Mouse (Mus musculus): ENCODE measurements around the gene Tbc1d22b. TPM values are rescaled to one million over a fixed set of nuclear protein-coding genes. Genes with fewer than 3 reads are reported as not detected.
A peak's percentile ranks its signal among the peaks of the same experiment; 100 is the strongest.
"Not testable (repeated sequence)": the region's sequence is repeated elsewhere in the genome, so short reads cannot be mapped to it uniquely, and the experiment has no call there.

Gene Tbc1d22b
- total RNA-seq (2021) = 10 to 100 TPM; 27.3 to 29.0 TPM
- long read RNA-seq, experiment 1, transcript Tbc1d22b-201 (13 exons, 3,595 nt) = major isoform, 14 of 23 reads
- long read RNA-seq, experiment 1, partial matches to known transcripts = 6 of 23 reads
- long read RNA-seq, experiment 1, other reads (novel, unspliced or antisense) = 3 of 23 reads
- long read RNA-seq, experiment 2, transcript Tbc1d22b-201 (13 exons, 3,595 nt) = major isoform, 6 of 16 reads
- long read RNA-seq, experiment 2, partial matches to known transcripts = 7 of 16 reads
- long read RNA-seq, experiment 2, other reads (novel, unspliced or antisense) = 3 of 16 reads

DNA sequence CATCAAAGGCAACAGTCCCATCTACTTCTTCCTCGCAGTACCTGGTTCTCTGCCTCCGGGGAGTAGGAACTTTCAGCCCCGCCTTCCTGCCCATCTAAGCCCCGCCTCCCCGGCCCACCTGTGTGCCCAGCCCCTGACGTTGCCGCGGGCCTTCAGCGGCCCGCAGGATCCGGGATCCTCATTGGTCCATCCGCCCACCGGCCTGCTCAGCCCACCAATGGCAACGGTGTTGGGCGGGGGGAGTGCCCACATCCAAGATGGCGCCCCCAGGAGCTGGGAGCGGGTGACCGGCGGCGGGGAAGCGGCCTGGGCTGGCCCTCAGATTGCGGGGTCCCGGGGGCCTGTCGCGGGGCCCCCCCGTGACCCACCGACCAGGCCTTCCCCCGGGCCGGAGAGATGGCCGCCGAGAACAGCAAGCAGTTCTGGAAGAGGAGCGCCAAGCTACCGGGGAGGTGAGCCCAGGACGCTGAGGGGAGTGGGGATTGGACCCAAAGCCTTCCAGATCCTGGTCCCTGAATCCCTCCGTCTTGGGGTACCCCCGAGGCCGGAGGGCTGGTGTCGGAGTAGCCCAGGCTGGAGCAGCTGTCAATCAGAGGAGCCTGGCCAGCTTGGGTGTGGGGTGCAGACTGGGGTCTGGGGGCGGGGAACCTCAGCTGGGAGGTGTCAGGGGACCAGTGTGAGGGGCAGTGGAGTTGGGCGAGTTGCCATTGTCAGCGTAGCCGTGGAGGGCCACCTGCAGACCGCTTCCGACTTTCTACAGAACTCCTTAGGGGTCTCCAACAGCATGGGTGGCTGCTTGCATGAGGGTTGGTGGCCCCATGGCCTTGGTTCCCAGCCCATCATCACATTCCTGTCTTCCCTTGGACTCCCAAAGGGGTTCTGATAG is at the start of gene Tbc1d22b, which contains the start of gene Gm17657:
Gene Tbc1d22b (plus strand): TSS at position 243 of the 886 bp plus-strand sequence.
Gene Gm17657 (minus strand): TSS at position 96 of the 886 bp plus-strand sequence.
- peak; percentile 84 to 89 for DNase-seq (ENCODE audit: low spot score in 2 of 2)

DNA sequence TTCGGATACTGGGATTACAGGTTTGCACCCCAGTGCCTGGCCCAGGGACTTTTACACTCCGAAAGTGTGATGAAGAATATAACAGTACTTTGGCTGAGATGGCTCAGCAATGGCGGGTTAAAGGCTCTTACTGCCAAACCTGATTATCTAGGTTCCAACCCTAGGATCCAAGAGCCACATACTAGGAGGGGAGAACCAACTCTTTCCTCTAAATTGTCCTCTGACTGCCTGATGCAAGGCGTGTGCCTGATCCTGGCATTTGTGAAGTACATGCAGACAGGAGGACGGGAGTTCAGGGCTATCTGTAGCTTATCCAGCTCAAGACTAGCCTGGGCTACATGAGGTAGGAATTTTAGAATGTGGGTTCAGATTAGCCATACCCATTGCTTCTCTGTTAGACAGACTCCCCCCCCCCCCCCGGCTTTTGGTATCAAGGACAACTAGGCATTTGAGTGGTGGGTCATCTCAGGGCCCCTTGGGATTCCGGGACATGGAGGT is 49.3 kb upstream of the Tbc1d22b start:
- DNase-seq (ENCODE audit: low spot score in 2 of 2) = no peak

DNA sequence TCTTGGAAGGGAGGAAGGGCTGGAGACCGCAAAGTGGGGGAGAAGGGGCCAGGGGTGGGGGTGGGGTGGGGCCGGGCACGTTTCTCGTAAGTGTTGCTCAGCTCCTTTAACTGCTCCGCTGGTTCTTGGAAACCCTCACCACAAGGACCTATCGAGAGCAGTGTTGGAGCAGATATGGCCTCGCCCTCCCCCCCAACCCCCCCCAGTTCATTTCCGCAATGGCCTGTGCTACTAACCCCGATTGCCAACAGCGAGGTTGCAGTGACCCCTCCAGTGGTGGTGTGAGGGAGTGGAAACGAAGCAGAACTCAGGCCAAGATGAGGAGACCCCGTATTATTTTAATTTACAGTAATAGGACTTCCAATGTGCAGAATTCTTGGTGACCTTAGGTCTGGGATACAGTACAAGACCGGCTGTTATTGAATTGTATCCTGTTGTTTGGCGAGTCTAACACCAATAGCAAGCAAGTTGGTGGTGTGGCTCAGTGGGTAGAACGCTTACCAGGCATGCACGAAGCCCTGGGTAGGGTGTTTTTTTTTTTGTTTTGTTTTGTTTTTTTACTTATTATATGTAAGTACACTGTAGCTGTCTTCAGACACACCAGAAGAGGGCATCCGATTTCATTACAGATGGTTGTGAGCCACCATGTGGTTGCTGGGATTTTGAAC is 48.6 kb upstream of the Tbc1d22b start:
- no peak for DNase-seq (ENCODE audit: low spot score in 2 of 2)

DNA sequence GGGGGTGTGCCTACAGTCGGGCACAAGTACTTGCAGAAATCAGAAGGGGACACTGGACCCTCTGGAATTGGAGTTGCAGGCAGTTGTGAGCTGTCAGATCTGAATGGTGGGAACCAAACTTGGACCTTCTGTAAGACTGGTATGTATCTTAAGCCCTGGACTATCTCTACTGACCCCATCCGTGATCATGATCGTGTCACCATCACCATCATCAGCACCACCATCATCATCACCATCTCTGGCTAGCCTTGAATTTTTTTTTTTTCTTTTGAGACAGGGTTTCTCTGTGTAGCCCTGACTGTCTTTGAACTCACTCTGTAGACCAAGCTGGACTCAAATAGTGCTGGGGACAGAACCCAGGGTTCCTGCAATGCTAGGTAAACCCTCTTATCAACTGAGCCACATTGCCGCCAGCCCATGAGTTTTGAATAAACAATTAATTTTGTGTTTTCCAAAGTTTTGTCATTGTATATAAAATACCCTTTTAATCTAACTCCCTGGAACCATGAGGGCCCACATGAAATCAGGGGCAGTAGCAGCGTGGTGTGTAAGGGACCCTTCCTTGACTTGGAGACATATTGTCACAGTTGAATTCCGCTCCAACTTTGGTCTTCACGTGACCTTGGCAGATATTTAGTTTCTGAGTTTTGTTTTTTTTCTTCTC is 47.4 kb upstream of the Tbc1d22b start:
- no peak for DNase-seq (ENCODE audit: low spot score in 2 of 2)

DNA sequence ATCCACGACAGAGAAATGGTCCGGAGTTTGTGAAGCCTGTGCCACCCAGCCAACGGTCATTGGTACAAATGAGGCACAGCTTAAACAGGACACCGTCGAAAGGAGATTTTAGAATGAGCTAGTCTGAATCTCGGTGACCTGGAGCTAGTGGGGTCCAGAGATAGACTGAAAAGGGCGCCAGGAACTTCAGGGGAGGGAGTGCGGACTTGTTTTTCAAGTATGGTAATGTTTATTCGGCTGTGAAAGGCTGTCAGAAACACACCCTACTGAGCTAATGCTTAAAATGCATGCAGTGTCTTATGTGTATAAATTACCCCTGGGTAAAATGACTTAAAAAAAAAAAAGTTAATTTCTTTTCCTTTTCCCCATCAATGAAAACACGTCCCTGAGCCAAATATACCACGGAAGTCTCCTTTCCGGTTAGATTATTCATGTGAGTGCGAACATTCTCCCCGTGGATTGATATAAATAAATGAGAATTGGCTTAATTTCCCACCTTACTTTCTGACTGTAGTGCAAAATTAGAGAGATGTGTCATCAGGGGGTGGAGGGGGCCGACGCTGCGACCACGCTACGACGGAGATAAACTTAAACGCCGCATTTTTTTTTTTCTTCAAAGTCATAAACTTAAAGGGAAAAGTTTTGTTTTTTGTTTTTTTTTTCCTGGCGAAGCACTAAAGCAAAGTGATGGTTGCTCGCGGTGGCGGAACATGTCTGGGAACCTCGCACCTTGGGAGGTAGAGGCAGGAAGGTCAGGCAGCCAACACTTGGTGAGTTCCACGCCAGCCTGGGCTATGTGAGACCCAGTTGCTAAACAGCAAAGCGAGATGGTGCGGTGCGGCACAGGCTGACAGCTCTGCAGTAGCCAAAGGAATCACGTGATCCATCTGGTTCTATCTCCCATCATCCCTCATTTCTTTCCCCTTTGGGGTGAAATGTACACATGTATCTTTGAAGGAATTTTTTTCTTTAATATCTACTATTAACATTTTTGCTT is 46.6 kb upstream of the Tbc1d22b start:
- DNase-seq (ENCODE audit: low spot score in 2 of 2) = no peak

DNA sequence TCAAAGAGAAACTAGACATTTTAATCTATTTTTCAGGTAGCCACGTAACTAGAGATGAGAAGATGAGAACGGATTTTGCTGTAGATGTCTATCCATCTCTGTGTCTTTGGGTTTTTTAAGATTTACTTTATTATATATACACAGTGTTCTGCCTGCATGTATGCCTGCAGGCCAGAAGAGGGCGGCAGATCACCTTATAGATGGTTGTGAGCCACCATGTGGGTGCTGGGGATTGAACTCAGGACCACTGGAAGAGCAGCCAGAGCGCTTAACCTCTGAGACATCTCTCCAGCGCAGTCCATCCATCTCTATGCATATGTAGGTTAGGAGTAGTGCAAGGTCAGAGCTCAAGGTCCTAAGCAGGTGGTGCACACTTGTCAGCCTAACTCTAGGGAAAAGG is 45.9 kb upstream of the Tbc1d22b start:
- DNase-seq (ENCODE audit: low spot score in 2 of 2) = no peak

DNA sequence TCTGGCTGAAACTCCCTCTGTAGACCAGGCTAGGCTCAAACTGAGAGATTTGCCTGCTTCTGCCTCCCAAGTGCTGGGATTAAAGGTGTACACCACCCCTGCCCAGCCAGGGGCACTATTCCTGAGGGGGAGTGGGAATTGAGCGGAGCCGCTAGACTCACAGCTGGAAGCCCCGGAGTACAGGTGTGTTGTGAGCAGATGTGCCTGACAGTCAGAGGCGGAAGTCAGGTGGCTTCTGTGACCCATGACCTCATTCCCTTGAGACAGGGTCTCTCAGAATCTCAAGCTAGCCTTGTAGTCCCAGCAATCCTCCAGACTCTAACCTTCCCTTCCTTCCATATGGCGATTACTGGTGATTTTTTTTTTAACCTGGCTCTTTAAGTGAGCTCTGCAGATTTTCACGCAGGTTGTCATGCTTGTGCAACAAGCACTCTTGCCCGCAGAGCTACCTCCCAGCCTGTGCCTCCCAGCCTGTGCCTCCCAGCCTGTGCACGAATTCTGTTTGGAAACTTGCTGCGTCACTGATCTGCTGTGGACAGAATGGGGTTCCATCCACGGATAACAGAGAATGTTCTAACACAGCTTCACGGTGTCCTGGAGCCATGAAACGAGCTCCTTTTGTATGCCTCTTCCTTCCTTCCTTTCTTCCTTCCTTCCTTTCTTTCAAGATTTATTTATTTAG is 40.5 kb upstream of the Tbc1d22b start:
- DNase-seq (ENCODE audit: low spot score in 2 of 2) = no peak

DNA sequence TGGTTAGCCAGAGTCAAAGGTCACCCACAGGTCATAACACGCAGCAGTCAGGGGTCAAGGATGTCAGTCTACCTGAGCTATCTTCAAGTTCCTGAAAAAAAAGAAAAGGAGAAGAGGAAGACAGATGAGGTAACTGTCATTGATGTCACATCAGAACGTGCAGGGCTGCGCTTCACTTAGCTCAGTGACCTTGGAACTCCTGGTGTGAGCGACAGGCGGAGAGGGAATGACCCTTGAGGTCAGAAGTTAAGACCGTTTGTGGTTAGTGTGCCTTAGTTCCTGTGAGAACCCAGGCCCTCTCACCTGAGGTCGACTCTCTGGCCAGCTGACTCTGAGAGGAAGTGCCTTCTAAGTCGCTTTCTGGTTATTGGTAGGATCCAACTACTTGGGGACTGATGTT is 38.9 kb upstream of the Tbc1d22b start:
- no peak for DNase-seq (ENCODE audit: low spot score in 2 of 2)

DNA sequence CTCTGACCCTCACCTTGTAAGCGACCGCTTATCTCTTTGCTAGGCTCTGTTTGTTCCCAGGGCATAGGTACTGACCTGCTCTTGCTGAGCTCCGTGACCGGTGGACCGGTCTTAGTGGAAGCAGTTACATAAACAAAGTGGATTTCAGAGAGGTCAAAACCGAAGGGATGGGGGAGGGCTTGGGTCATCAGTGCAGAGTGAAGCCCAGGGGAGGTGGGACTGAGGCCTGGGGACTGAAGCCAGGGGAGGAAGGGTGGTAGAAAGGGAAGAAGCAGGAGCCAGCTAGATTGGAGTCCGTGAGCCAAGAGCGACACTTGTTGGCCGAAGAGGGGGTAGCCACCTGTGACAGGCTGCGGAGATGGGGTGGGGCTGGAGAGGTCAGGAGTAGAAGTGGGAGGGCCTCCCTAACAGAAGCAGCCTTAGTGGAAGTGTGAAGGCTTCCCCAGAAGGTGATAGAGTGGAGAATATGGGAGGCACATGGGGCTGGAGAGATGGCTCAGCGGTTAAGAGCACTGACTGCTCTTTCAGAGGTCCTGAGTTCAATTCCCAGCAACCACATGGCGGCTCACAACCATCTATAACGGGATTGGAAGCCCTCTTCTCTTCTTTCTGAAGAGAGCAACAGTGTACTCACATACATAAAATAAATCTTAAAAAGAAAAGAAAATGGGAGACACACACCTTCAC is 36.4 kb upstream of the Tbc1d22b start:
- peak; percentile 35 to 62 for DNase-seq (ENCODE audit: low spot score in 2 of 2)

DNA sequence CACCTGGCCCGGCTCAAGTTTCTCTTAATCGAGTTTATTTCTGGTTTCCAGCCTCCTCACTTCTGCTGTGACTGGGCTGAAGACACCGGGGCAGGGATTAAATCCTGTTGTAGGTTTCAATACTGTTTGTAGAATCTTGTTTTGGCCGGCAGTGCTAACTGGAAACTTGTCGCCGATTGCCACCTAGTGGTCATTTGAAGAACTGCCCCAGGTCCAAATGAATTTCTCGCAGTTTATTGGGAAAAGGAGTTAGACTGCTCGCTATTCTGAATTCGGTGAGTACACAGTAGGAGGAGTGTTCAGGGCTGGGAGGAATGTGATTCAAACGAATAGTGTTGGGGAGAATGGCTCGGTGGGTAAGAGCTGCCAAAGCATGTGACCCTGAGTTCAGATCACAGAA is 35.1 kb upstream of the Tbc1d22b start:
- DNase-seq (ENCODE audit: low spot score in 2 of 2) = peak; percentile 45 to 47

DNA sequence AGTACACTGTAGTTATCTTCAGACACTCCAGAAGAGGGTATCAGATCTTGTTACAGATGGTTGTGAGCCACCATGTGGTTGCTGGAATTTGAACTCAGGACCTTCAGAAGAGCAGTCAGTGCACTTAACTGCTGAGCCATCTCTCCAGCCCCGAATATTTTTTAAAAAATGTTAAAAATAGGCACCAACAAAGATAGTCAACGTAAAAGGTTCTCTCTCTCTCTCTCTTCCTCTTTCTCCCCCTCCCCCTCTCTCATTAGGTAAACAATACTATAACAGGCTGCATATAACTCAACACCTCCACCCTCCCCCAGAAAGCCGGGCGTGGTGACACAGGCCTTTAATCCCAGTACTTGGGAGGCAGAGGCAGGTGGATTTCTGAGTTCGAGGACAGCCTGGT is 30.9 kb upstream of the Tbc1d22b start:
- not testable (repeated sequence) for DNase-seq (ENCODE audit: low spot score in 2 of 2)

DNA sequence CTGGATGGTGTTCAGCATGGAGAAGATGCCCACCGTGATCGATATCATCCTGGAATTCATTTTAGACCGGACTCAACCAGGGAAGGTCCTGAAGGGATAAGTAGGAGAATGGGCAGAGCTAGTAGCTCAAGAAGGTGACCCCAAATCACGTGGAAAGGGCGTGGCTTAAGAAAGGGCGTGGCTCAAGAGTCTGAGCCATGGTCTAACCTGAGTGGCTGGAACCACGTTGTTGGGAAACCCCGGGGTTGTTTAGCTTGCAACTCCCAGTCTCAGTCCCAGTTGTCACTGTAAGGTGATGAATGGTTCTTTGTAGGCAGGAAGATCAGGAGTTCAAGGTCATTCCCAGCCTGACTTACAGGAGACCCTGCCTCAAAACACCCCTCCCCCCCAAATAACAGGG is 29.9 kb upstream of the Tbc1d22b start:
- no peak for DNase-seq (ENCODE audit: low spot score in 2 of 2)

DNA sequence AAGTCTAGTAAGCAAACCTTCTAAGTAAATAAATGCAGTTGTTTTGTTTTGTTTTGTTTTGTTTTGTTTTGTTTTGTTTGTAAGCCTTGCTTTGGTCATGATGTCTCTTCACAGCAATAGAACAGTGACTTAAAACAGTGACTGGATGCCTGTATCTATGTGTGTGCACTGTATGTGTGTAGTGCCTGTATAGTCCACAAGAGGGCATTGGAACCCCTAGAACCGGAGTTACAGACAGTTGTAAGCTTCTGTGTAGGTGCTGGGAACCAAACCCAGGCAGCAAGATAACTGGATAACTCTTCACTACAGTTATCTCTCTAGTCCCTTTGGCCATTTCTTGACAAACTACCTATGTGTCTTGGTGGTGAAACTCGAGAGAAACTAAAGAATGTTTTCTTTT is 24.0 kb upstream of the Tbc1d22b start:
- DNase-seq (ENCODE audit: low spot score in 2 of 2) = no peak

DNA sequence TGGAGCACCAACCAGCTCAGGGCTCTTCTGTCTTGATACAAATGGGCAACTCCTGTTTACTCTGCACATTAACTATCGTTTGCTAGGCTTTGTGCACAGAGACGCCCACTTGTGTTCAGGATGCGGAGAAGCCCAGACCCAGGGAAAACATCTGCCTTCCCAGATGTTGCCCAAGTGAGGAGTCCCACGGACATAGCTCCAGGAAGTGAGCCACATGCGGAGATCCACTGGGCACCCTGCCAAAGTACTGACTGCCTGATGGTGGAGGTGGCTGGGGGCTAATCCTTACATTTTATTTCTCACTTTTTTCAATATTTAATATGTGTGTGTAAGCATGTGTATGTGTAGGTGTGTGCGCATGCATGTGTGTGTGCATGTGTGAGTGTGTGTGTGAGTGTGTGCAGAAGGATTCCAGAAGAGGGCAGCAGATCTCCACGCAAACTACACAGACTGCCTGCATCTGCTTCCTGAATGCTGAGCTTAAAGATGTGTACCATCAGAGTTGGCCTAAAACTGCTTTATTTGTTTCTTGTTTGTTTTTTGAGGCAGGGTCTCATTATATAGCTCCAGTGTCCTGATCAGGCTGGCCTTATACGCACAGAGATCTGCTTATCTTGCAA is 20.9 kb upstream of the Tbc1d22b start:
- DNase-seq (ENCODE audit: low spot score in 2 of 2) = no peak

DNA sequence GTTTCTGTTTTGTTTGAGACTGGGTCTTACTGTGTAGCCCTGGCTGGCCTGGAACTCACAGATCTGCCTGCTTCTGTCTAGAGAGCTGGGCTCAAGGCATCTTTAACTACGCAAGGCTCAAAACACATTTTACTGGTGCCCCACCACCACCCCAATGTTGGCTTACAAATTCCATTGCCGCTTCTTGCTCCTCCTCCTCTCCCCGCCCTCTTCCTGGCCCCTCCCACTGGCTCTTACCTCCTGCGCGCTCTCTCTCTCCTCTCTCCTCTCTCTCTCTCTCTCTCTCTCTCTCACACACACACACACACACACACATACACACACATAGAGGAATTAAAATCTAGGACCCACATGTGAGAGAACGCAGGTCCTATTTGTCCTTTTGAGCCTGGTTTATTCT is 19.1 kb upstream of the Tbc1d22b start:
- no peak for DNase-seq (ENCODE audit: low spot score in 2 of 2)

DNA sequence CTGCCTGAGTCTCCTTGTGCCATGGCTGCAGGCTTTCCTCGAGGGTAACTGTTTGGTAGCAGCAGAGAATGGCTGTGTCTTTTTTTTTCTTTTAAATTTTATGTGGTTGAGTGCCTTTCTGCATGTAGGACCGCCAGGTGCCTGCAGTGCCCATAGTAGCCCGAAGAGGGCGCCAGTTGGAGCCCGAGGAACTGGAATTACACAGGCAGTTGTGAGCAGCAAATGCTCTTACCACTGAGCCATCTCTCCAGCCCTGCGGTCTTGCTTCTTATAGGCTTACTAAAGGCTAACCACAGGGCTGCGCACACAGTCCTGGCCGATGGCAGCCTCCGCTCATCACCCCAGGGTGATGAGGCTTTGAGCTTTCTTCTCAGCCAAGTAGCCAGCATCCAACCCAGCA is 18.3 kb upstream of the Tbc1d22b start:
- DNase-seq (ENCODE audit: low spot score in 2 of 2) = no peak

DNA sequence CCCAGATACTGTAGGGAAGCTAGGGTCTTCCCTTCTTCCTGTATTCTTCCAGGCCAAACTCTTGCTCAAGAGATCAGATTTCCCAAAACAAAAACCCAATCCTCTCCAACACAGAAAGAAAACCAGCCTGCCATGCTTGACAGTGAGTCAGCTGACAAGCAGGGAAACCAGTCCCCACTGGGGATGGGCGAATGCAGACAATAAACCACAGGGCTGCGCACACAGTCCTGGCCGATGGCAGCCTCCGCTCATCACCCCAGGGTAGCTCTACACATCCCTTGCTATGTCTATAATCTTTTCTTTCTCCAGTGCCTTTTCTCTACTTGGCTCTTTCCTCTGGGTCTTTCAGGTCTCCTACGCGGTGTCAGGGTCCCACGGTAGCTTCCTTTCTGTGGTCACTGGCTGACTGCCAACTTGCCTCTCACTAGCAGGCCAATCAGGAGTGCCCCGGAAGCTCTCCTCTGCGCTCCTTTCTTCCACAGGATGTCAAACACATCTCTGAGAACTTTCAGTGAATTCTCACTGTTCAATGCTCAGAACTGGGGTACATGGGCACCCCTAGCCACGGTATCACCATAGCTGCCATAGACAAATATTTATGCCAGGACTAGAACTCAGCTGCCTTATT is 17.7 kb upstream of the Tbc1d22b start:
- no peak for DNase-seq (ENCODE audit: low spot score in 2 of 2)

DNA sequence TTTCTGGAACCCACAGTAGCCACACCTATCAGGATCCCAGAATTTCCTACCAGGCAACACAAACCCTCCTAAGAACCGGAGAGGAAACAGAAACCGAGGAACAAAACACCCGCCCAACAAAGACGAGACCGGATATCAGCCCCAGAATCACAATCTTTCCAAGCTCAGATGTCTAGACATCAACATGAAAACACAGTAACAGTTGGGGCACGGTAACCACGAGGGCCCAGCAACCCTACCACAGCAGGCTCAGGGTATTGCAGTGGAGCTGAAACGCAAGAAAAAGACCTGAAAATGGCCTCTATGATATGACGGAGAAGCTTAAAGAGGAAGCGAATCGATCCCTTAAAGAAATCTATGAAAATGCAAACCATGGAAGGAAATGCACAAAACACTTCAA is 15.7 kb upstream of the Tbc1d22b start:
- no peak for DNase-seq (ENCODE audit: low spot score in 2 of 2)
